Mouse (Mus musculus): Measurements from ENCODE around the gene Rad9a. TPM values are rescaled to one million over a fixed set of nuclear protein-coding genes. Genes with fewer than 3 reads are reported as not detected.
"Not testable (repeated sequence)": the region's sequence is repeated elsewhere in the genome, so short reads cannot be mapped to it uniquely, and the experiment has no call there.

Rad9a gene
- polyA plus RNA-seq (2012; rRNA removed) = 27.3 and 31.9 TPM in 2 replicates

DNA sequence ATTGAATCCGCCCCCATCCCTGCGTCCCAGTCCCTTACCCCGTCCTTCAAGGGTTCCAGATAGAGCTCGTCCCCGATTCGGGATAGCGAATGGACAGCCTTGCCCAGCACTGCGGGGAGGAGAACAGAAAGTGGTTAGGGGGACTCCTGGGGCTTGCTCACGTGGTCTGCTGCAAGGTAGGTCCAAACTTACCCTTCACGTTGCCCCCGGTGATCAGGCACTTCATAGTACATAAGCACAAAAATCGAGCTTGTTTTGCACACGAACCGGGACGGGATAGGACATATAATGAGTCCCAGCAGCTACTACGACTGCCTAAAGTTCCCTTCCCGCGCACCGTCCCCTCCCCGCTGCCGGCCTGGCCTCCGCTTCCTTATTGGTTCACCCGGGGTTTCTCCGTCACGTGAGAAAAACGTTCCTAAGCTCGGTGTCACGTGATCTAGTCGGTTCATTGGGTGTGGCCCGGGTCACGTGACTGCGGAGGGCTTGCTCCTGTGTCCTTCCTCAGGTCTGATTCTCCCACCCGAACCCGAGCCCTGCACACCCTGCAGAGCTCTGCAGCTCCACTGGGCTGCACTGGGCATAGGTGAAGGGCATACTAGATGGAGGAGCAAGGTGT, at the start of gene Rad9a:
Rad9a (minus strand) TSS at position 372 of the 619 bp plus-strand sequence.
- DNase-seq (ENCODE audit: low read depth) = peak; percentile 60

DNA sequence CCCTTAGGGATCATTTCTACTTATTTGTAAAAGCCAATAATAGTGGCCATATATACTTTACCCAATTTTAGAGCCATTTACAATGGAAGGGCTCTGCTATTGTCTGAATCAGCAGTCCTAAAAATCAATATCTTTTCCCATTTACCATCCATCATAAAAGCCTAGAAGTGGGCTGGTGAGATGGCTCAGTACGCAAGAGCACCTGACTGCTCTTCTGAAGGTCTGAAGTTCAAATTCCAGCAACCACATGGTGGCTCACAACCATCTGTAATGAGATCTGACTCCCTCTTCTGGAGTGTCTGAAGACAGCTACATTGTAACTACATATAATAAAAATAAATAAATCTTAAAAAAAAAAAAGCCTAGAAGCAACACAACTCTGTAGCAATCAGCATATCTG, 47.2 kb upstream of the Rad9a start:
- DNase-seq (ENCODE audit: low read depth) = not testable (repeated sequence)

DNA sequence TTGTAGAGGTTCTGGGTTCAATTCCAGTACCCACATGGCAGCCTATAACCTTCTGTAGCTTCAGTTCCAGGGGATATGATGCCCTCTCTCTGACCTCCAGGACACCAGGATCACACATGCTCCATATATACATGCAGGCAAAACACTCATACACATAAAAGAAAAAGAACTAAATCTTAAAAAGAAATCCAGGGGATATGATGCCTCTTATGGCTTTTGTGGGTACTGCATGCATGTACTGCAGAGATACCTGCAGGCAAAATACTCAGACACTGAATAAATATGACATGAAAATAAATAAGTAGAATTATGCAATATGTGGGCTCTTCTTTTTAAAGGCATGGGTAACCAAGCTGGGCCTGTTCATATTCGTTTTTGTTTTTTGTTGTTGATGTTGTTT, 45.5 kb upstream of the Rad9a start:
- no peak for DNase-seq (ENCODE audit: low read depth)

DNA sequence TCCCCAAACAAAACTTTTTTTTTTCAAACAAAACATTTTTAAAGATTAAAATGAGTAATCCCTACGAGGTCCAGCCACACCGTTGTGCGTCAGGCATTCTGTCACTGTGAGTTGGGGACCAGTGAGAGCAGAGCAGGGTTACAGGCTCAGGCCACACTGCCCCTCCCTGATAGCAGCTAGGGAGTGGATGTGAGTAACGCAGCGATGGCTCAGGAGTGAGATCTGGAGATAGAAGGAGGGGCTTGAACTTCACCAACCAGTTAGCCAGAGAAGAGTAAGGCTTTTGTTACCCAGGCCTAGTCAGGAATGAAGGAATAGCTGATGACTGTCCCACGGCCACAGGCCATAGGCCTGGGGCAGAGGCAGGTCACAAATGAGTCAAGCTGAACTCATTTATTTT, 43.3 kb upstream of the Rad9a start:
- DNase-seq (ENCODE audit: low read depth) = no peak

DNA sequence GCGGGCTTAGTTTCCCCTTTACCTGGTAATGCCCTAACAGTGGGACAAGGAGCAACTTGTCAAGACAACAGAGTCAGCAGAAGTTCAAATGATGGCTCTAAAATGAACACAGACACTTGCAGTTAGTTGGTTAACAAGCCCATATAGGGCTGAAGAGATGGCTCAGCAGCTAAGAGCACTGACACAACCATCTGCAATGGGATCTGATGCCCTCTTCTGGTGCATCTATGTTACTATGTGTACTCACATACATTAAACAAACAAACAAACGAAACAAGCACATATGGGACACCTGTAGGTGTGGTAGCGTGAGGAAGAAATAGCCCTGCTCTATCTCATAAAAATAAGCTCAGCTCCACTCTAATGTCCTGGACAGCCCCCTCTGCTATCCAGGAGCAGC, 41.0 kb upstream of the Rad9a start:
- DNase-seq (ENCODE audit: low read depth) = no peak

DNA sequence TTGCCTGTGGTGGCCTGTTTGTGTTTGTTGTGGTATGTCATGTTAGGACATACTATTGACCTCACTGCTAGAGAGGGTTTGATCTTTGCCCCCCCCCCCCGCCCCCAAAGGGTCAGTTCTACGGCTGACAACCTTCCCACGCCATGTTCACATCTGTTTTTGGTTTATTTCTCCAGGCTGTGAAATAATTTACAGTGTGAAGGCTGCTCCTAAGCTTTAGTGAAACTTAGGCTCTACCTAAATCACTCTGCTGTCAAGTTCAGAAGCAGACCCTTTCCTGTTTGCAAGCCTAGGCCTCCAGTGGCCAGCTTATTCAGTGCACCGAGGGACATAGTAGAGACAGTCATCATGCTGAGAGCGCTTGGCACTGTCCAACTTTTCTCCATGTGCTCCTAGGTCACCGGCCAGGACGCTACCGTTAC, 38.8 kb upstream of the Rad9a start:
- DNase-seq (ENCODE audit: low read depth) = no peak

DNA sequence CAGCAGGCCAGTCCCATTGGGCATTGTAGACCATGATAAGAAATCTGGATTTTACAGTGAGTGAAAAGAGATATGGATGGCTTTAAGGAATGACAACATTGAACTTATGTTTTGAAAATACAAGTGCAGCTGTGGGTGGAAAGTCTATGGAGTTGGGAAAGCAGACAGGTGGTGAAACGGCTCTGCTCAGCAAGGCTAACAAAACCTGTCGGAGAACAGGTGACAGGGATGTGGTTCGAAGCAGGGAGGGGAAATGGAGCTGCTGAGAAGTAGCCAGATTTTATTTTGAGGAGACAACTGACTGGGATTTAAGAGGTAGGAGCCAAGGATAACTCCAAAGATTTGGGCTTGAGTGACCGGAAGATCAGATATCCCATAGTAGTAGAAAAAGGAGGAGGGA, 33.1 kb upstream of the Rad9a start:
- DNase-seq (ENCODE audit: low read depth) = peak; percentile 37

DNA sequence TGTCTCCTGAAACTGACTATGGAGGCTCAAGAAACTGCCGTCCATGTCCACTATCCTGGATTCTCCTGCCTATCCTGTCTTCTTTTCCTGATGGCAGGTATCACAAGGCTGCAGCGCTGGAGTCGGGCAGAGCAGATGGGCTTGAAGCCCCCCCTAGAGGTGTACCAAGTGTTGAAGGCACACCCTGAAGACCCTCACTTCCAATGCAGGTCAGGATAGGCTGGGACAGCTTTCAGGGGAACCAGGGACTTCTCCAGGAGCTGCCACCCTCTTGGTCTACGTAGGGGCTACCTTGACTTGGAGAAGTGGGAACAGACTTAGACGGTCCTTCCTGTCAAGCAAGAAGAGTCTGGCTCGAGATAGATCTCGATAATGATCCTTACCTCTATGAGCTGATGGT, 31.2 kb upstream of the Rad9a start:
- DNase-seq (ENCODE audit: low read depth) = no peak

DNA sequence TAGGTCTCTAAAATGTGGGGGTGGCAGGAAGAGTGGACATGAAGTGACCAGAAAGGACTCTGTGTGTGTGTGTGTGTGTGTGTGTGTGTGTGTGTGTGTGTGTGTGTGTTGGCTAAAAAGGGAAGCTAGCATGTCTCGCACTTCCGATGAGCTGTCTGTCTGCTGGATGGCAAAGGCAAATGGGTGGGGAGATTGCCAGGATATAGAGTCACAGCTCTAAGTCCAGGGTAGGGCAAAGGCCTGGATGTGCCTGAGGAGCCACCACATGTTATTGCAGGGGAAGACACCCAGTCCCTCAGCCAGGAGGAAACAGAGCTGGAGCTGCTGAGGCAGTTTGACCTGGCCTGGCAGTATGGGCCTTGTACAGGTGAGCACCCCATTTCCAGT, 30.7 kb upstream of the Rad9a start:
- no peak for DNase-seq (ENCODE audit: low read depth)

DNA sequence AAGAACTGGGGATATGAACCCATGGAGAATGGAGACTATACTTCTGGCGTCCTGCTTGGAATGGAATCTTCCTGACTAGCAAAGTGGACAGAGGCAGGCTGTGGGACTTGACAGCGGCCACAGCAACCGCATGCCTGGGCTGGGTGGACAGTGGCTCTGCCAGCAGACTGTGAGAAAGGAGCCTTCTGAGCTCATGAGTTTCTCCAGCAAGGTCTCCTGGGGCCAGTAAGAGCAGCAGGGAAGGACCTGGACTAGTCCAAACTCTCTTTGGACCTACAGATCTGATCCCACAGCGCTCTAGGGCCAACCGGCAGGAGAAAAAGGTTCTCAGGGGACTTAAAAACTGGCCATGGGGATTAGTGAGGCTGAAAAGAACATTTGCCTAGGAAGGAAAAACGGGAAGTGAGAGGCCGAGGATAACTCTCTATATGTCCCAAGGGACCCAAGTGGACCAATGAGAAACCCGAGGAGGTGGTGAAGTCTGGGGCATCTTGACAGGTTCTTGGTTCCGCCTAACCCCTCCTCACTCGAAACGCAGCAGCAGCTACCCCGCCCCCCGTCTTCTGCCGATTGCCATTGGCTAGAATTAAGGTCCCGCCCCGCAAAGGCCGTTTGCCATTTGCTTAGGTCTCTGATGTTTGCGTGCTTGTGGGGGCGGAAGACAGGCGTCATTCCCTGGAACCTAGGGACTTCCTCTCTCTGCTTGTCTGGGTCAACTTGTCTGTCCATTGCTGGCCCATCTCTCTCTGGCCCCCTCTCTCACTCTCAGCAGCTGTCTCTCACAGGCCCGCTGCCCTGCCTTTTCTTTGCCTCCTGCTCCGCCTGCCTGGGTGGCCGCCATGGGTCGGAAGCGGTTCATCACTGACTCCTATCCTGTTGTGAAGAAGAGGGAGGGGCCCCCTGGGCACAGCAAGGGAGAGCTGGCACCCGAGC, 30.1 kb upstream of the Rad9a start, which contains the start of gene Pold4:
Pold4 (plus strand) TSS at position 647 of the 933 bp plus-strand sequence.
- DNase-seq (ENCODE audit: low read depth) = peak; percentile 58

DNA sequence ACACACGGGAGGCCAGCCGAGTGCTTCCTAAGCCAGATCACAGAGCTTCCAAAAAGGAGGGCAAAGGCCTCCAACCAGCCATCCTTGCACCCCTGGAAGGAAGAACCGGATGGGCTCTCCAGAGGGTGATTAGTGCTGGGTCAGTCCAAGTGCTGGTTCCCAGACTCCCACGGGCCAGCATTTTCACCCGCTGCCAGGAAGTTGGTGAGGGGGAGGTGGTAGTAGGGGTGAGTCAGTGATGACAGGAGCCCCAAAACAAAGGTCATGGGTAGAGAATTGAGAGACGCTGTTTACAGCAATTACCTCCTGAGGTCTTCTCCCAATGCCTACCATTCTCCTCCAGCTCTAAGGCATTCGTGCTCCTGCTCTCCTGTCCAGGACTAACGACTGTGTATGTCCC, 29.0 kb upstream of the Rad9a start:
- no peak for DNase-seq (ENCODE audit: low read depth)

DNA sequence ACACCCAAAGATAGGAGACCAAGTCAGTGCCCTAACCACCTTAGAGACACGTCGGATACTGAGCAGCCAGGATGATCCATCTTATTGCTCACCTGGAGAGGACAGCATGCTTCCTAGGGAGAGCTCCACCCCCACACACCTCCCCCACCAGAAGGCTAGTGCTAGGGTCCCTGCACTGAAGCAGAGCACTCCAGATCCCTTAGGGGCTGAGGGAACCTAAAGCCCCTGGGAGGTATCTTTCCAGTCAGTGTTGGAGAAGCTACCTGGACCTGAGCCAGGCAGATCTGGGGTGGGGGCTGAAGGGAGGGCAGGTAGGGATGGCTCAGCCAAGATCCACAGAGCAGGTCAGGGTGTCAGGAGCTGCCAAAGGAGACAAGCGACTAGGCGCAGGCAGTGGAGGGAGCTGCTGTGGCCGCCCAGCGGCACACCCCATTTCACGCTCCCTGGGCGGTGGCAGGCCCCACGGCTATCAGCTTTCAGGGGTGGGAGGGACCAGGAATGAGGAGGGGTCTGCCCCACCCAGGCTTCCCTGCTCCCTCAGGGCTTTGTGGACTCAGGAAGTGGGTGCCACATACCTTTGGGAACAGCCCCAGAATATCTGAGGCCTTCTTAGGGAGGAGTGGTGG, 28.1 kb upstream of the Rad9a start:
- DNase-seq (ENCODE audit: low read depth) = no peak

DNA sequence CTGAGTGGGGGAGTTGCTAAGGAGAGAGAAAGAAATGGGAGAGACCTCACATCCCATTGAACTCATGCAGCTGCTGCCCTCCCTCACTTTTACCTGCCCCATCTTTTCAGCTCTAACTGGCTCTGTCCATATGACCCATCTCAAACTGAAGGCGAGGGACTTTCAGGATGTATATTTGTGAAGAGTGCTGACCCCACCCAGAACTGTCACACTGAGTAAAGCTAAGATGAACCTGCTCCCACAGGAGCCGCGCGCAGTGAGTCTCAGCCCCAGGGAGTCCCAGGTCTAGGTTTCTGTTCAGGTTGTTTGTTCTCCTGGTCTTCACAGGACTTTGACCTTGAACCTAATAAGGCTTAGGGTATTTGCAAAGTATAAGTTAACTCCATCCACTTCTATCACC, 27.4 kb upstream of the Rad9a start:
- DNase-seq (ENCODE audit: low read depth) = no peak

DNA sequence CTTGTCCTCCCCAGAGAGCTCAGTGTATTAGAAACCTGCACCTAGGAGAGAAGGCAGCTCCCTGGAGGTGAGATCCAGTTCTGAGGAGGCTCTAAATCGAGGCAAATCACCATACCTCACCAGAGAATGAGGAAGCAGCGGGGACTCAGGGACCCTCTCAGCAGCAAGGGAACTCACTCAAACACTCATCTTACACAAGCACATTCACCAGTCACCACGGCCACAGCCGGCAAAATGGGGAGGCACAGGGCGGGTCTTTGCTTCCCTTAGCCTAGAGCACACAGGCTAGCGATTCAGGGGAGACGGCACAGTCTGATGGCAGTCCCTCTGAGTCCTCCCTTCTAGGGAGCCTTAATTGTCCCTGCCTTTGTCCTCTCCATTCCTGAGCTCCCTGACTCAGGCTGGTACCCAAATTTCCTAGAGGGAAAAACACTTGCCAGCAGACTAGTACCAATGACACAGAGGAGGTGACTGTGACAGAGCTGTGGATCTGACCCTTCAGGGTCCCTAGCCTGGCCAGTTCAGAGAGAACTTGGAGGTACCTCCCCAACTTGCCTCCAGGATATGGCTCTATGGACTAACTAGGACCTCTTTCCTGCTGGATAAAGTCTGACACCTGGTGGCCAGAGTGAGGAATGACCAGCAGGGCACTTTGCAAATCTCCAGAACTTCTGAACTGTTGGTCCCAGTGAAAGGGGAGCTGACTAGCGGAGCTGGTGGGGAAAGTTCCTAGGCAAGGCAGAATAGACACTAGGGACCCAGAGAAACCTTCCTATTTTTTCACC, 26.6 kb upstream of the Rad9a start:
- DNase-seq (ENCODE audit: low read depth) = no peak

DNA sequence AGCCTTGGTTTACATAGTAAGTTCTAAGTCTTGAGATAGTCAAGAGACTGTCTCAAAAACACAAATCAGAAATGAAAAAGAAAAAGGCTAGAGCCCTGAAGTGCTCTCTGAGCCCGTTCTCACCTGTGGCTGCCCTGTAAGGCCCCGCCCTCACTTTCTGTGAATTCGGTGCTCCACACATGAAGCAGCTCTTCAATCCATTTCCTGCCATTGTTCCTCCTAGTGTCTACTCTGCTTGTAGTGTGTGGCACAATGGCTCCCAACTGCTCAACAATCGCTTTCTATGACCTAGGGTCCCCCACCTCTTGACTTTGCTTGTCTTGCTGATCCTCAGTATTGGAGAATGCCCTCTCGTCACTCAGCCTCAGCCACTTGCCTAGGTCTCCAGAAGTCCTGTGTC, 26.0 kb upstream of the Rad9a start:
- DNase-seq (ENCODE audit: low read depth) = no peak

DNA sequence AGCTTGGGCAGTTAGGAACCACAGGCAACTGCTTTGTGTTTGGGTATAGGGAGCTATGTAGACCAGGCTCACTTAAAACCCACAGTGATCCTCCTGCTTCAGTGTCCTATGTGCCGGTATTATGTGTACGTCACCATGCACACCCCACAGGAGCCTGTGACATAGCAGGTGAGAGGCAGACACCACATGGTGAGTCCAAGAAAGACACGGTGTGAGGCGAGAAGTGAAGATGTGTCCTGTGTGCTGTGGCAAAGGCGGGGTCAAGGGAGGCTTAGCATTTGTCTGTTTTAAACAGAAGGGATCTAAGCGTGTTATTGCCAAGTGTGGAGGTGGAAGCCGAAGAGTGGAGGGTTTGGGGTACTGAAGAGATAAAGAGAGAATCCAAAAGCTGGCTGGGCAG, 25.3 kb upstream of the Rad9a start:
- DNase-seq (ENCODE audit: low read depth) = no peak

DNA sequence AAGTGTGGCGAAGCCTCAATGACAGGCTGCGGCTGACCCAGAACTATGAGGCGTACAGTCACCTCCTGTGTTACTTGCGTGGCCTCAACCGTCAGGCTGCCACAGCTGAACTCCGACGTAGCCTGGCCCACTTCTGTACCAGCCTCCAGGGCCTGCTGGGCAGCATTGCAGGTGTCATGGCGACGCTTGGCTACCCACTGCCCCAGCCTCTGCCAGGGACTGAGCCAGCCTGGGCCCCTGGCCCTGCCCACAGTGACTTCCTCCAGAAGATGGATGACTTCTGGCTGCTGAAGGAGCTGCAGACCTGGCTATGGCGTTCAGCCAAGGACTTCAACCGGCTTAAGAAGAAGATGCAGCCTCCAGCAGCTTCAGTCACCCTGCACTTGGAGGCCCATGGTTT, 20.7 kb upstream of the Rad9a start:
- DNase-seq (ENCODE audit: low read depth) = no peak

DNA sequence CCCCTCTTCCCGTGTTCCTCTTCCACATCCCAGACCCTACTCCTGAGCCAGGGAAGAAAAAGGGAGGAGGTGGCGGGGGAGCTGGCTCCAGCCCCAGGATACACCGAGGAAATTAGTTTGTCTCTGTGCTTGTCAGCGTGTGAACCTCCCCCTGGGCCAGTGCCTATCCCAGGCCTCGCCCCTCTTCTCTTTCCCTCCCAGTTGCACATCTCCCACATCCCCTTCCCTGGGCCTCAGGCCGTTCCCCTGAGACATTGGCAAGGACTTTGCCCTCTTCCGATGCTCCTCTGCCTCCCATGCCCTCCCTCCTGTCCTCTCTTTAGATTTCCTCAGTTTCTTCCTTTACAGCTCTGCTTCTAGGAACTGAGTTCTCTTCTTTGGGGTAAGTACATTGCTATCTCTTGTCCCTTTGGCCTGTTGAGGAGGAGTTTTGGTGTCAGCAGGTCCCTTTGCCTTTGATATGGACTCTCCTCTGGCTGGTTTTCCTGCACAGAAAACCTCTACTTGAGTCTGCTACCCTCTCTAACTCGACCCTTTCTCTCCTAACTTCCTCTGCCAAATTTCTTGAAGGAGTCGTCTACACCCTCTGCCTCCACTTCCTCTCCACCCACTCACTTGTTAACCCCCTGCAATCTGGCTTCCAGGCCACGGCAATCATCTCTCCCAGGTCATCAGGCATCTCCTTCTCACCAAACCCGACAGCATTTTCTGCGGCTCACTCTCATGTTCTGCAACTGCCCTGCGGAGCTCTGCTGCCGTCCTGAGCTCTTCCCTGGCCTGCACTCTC, 19.7 kb upstream of the Rad9a start:
- DNase-seq (ENCODE audit: low read depth) = no peak

DNA sequence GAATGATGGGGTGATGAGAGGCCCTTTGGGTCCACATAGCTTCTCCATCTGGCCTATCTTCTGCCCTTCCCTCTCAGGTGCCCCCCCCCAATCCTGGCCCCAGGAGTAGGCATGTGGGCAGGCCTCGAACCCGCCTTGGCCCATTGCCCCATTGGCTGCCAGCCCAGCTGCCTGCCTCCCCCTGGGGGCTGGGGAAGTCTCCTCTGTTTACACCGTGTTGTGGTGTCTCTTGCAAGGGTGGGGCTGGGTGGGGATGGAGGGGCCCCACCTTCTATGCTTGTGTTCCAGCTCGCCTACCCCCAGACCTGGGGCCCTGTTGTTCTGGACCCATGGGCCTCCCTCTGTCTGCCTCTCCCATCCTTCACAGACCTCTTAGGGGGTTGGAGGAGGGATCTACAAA, 19.0 kb upstream of the Rad9a start:
- no peak for DNase-seq (ENCODE audit: low read depth)

DNA sequence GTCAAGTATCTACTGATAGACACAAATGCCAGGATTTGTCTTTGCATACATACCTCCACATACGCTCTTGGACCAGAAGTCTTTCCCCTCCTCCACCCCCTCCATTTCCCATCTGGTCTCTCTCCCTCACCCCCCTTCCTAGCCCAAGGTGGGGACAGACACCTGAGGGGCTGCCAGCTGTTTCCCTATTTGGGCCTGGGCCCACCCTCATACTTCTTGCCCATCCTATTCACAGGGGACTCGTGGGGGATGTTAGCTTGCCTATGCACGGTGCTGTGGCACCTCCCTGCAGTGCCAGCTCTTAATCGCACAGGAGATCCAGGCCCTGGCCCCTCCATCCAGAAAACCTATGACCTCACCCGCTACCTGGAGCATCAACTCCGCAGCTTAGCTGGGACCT, 18.5 kb upstream of the Rad9a start:
- no peak for DNase-seq (ENCODE audit: low read depth)

DNA sequence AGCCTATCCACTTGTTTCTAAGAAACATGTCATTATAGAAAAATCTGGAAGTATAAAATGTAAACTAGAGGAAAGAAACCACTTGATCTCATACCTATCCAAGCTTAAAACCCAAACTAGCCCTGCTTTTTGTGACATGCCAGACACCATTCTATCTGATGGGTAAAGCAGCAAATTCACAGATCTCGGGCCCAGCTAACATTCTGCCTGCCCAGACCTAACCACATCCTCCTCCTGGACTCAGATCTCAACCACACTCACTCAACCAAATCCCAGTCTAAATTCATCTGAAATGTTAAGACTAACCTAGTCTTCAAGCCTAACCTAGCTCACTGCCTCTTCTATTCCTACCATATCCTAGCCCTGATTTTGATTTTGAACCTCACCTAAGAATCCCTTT, 17.3 kb upstream of the Rad9a start:
- no peak for DNase-seq (ENCODE audit: low read depth)
